Mouse (Mus musculus) midbrain, embryonic 16.5 days (tissue): Measurements from ENCODE around the gene Morn5. TPM values are rescaled to one million over a fixed set of nuclear protein-coding genes. Genes with fewer than 3 reads are reported as not detected.

Experiments
- ATAC-seq: fragments of 200-750 bp; cut with Nextera tagmentation; 2 replicates; pipeline ENCODE4 v1.8.0; 2017; ENCODE audit warnings: moderate TSS enrichment
- H3K27ac ChIP-seq: fragments of 300-500 bp; sonication (generic); 2 replicates; pipeline ENCODE4 v1.5.1; 2014; ENCODE audit warnings: mild to moderate bottlenecking, low read length, mixed read lengths
- H3K27me3 ChIP-seq: fragments of 300-500 bp; sonication (generic); 2 replicates; pipeline ENCODE4 v1.6.1; 2014; ENCODE audit warnings: low read depth, low read length, mixed read lengths; ENCODE audit not compliant: control insufficient read depth, insufficient read depth
- H3K36me3 ChIP-seq: fragments of 300-500 bp; sonication (generic); 2 replicates; pipeline ENCODE4 v1.6.1; 2014; ENCODE audit warnings: mild to moderate bottlenecking, low read length, moderate library complexity, mixed read lengths; ENCODE audit not compliant: control insufficient read depth, insufficient read depth
- H3K4me1 ChIP-seq: fragments of 300-500 bp; sonication (generic); 2 replicates; pipeline ENCODE4 v1.6.1; 2014; ENCODE audit warnings: mild to moderate bottlenecking, low read length, mixed read lengths; ENCODE audit not compliant: control insufficient read depth, insufficient read depth
- H3K4me2 ChIP-seq: fragments of 300-500 bp; sonication (generic); 2 replicates; pipeline ENCODE4 v1.6.1; 2014; ENCODE audit warnings: mild to moderate bottlenecking, low read length, mixed read lengths
- H3K4me3 ChIP-seq: fragments of 300-500 bp; sonication (generic); 2 replicates; pipeline ENCODE4 v1.5.1; 2014; ENCODE audit warnings: low read depth, mild to moderate bottlenecking, low read length, moderate library complexity, mixed read lengths
- H3K9ac ChIP-seq: fragments of 300-500 bp; sonication (generic); 2 replicates; pipeline ENCODE4 v1.6.1; 2014; ENCODE audit warnings: low read depth, low read length, mixed read lengths
- H3K9me3 ChIP-seq: fragments of 300-500 bp; sonication (generic); replicated peaks from 2 replicates; pipeline ENCODE4 v1.6.1; 2014; ENCODE audit warnings: mild to moderate bottlenecking, low read length, mixed read lengths; ENCODE audit not compliant: control insufficient read depth, poor library complexity, severe bottlenecking
- WGBS: fragments of 180-500 bp; shearing (Covaris S2); extraction: QIAGEN DNeasy Blood & Tissue Kit; methylation state at CpG from one replicate; pipeline ENCODE4 v1.1.7; 2014; 5-methylcytosine and 5-hydroxymethylcytosine counted together
- polyA plus RNA-seq: library from polyadenylated mRNA; unstranded; fragments of >200 nt; fragmentation: Nextera tagmentation; extraction: Ambion mirVana; gene quantifications from 2 replicates; pipeline ENCODE4 v1.2.1, GENCODE M21; 2015

Morn5 gene
- polyA plus RNA-seq, 1 experiment from 2014 or later, result 3.5 TPM

- peak within 1 kb of the TSS; percentile 37 for H3K4me3 ChIP-seq
- no peaks in the 10 kb centered on the region for H3K9me3 ChIP-seq
- under 1% methylated on average over 52 of the region's 58 CpGs for WGBS
- peaks cover 65% of the 10 kb centered on the region for H3K27me3 ChIP-seq
- H3K36me3 ChIP-seq, result no peaks in the 10 kb centered on the region
- no peak within 1 kb of the TSS for H3K27ac ChIP-seq
- no peak; the same call in 1 of the 2 replicates for ATAC-seq
- H3K9ac ChIP-seq, result peak within 1 kb of the TSS; percentile 34; the same call in 1 of the 2 replicates
- H3K4me1 ChIP-seq, result peaks cover 31% of the 10 kb centered on the region
- H3K4me2 ChIP-seq, result peak within 1 kb of the TSS; percentile 63
Measured at GRCm38 (mm10) chr2:36104956-36105741, 55.9 kb downstream of the Morn5 start, which contains the start of gene Lhx6. Gene Lhx6 (minus strand): TSS chr2:36105408.

GRCm38 (mm10) chr2:36108615-36109014, 59.4 kb downstream of the Morn5 start:
- Histone ChIP-seq H3K4me3 (no peak overlapping the region), H3K4me2 (no peak overlapping the region), H3K9me3 (no peaks in the 10 kb centered on the region), H3K27me3 (peaks cover 40% of the 10 kb centered on the region), H3K36me3 (no peaks in the 10 kb centered on the region), H3K9ac (no peak overlapping the region), H3K27ac (no peak overlapping the region), H3K4me1 (peaks cover 20% of the 10 kb centered on the region)
- no peak for ATAC-seq
- 12% methylated on average over 7 of the region's 7 CpGs for WGBS

- no peaks in the 10 kb centered on the region for H3K4me1 ChIP-seq
- H3K9me3 ChIP-seq, result no peaks in the 10 kb centered on the region
- no peak overlapping the region for H3K27ac ChIP-seq
- no peak overlapping the region for H3K4me3 ChIP-seq
- no peak for ATAC-seq
- H3K27me3 ChIP-seq, result peaks cover 16% of the 10 kb centered on the region
- H3K36me3 ChIP-seq, result peaks cover 21% of the 10 kb centered on the region
- no peak overlapping the region for H3K4me2 ChIP-seq
- WGBS, result 79% methylated on average over 3 of the region's 3 CpGs
- no peak overlapping the region for H3K9ac ChIP-seq
Measured at GRCm38 (mm10) chr2:36112632-36113031, 63.4 kb downstream of the Morn5 start.

GRCm38 (mm10) chr2:36126795-36127429, 77.7 kb downstream of the Morn5 start:
- H3K27ac ChIP-seq, result no peak overlapping the region
- no peaks in the 10 kb centered on the region for H3K4me1 ChIP-seq
- H3K9ac ChIP-seq, result no peak overlapping the region
- no peak for ATAC-seq
- WGBS, result 94% methylated on average over 9 of the region's 9 CpGs
- H3K9me3 ChIP-seq, result no peaks in the 10 kb centered on the region
- H3K4me2 ChIP-seq, result no peak overlapping the region
- H3K4me3 ChIP-seq, result no peak overlapping the region
- peaks cover 27% of the 10 kb centered on the region for H3K36me3 ChIP-seq
- no peaks in the 10 kb centered on the region for H3K27me3 ChIP-seq

- H3K9me3 ChIP-seq, result no peaks in the 10 kb centered on the region
- H3K4me2 ChIP-seq, result no peak overlapping the region
- 83% methylated on average over 4 of the region's 4 CpGs for WGBS
- no peak for ATAC-seq
- no peak overlapping the region for H3K27ac ChIP-seq
- no peak overlapping the region for H3K9ac ChIP-seq
- H3K36me3 ChIP-seq, result peaks cover 25% of the 10 kb centered on the region
- H3K4me1 ChIP-seq, result no peaks in the 10 kb centered on the region
- H3K4me3 ChIP-seq, result no peak overlapping the region
- no peaks in the 10 kb centered on the region for H3K27me3 ChIP-seq
Measured at GRCm38 (mm10) chr2:36127973-36128372, 78.7 kb downstream of the Morn5 start.

- Histone ChIP-seq H3K9me3 (no peaks in the 10 kb centered on the region), H3K4me2 (no peak overlapping the region), H3K27ac (no peak overlapping the region), H3K36me3 (peaks cover 29% of the 10 kb centered on the region), H3K9ac (no peak overlapping the region), H3K27me3 (no peaks in the 10 kb centered on the region), H3K4me3 (no peak overlapping the region), H3K4me1 (no peaks in the 10 kb centered on the region)
- no peak for ATAC-seq
- 91% methylated on average over 3 of the region's 3 CpGs for WGBS
Measured at GRCm38 (mm10) chr2:36129051-36129450, 79.8 kb downstream of the Morn5 start.

Other genes with a start within 250 kb of the Morn5 start
- gene Ttll11, start 69.5 kb upstream of the Morn5 start, polyA plus RNA-seq, result 4.3 and 4.9 TPM in 2 replicates
- 293 and 307 TPM in 2 replicates for gene Ndufa8, start 52 bp upstream of the Morn5 start, polyA plus RNA-seq
- 4.1 and 5.8 TPM in 2 replicates for gene Lhx6, start 56.0 kb downstream of the Morn5 start, polyA plus RNA-seq
- gene Mrrf, start 86.9 kb downstream of the Morn5 start, polyA plus RNA-seq, result 24.7 and 27.3 TPM in 2 replicates
- 131 and 142 TPM in 2 replicates for gene Rbm18, start 87.3 kb downstream of the Morn5 start, polyA plus RNA-seq
- 4.0 and 5.5 TPM in 2 replicates for gene Ptgs1, start 181.0 kb downstream of the Morn5 start, polyA plus RNA-seq